In the genomic region with DNA sequence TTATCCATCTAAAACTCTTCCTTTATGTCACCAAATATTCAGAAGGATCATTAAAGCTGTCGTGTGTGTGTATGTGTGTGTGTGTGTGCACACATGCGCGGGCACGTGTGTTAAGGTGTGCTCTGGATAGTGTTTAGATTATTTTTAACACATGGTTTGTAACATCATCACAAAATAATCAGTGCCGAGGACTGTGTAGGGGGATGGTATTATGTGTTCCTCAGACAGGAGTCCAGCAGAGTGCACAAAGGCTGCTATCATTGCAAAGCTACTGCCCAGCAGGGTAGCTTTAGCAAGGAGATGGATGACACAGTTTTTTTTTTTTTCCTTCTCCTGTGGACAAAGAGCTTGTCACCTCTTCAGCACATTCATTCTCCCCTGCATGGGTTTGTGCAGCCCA, we compare ENCODE assay signal across 36 mouse cellular contexts.
DNase-seq lines count a peak whose midpoint lies in the region; ATAC-seq and TF ChIP-seq lines count a peak whose summit lies in the region.
"Had no signal": no experiment of that assay in that cellular context is flagged by ENCODE, and none has a peak within 500 bp of the region (broad histone marks: within the 10 kb centered on the region; RNA-seq: fewer than 3 reads in every experiment).

No protein-coding gene starts in this region.

- no peak overlapping the region for H3K4me2 ChIP-seq in hindbrain, embryonic 16.5 days (ENCODE audit: low read length)
- no peak overlapping the region for H3K4me2 ChIP-seq in hindbrain, postnatal 0 days (ENCODE audit: low read depth, low read length)
- H3K4me2 ChIP-seq in midbrain, embryonic 15.5 days: no peak overlapping the region
- no peak overlapping the region for H3K4me2 ChIP-seq in kidney, embryonic 15.5 days
- H3K4me2 ChIP-seq: heart, embryonic 11.5 days; limb, embryonic 15.5 days; liver, embryonic 13.5 days; neural tube, embryonic 13.5 days; stomach, embryonic 15.5 days had no signal

- no peak overlapping the region for H3K9ac ChIP-seq in hindbrain, embryonic 16.5 days (ENCODE audit: low read depth, low read length)
- no peak overlapping the region for H3K9ac ChIP-seq in hindbrain, postnatal 0 days (replicated peaks; ENCODE audit: low read length)
- H3K9ac ChIP-seq in midbrain, embryonic 15.5 days: no peak overlapping the region
- H3K9ac ChIP-seq in kidney, embryonic 15.5 days: no peak overlapping the region
- H3K9ac ChIP-seq: limb, embryonic 15.5 days; liver, embryonic 13.5 days; neural tube, embryonic 13.5 days; stomach, embryonic 15.5 days had no signal

- H3K9me3 ChIP-seq in hindbrain, embryonic 16.5 days (ENCODE audit: control insufficient read depth, low read length): no peaks in the 10 kb centered on the region
- no peaks in the 10 kb centered on the region for H3K9me3 ChIP-seq in hindbrain, postnatal 0 days (ENCODE audit: low read length)
- H3K9me3 ChIP-seq in midbrain, embryonic 15.5 days: no peaks in the 10 kb centered on the region
- H3K9me3 ChIP-seq in kidney, embryonic 15.5 days (replicated peaks): no peaks in the 10 kb centered on the region
- H3K9me3 ChIP-seq: limb, embryonic 10.5 days; limb, embryonic 15.5 days; liver, embryonic 13.5 days; neural tube, embryonic 13.5 days; stomach, embryonic 15.5 days had no signal

- DNase-seq in embryo, embryonic 10 days (ENCODE audit: low spot score): peak; percentile 32
- DNase-seq in embryo, embryonic 9.5 days (ENCODE audit: extremely low spot score): no peak
- no peak for DNase-seq in hindbrain, postnatal 0 days (ENCODE audit: low spot score)
- peak; percentile 33 for DNase-seq in embryo, embryonic 11 days
- no peak for DNase-seq in frontal cortex, postnatal 25 days (ENCODE audit: low spot score in 2 of 2)
- DNase-seq: adrenal gland, adult 2 months; adrenal gland, postnatal 36 days; cerebellum, adult 8-10 months; cerebellum, postnatal 25 days; gastrocnemius, adult 2 months; gastrocnemius, postnatal 36 days; heart, adult 18-20 months; heart, postnatal 36 days; kidney, adult 9 months; kidney, postnatal 14 days; layer of hippocampus, adult 9-11 months; liver, embryonic 13.5 days; lung, adult 18-20 months; lung, postnatal 4 days; retina, postnatal 1 day; right cerebral cortex, postnatal 14 days had no signal

- H3K36me3 ChIP-seq in hindbrain, embryonic 16.5 days (ENCODE audit: control insufficient read depth, insufficient read depth, low read length): no peaks in the 10 kb centered on the region
- H3K36me3 ChIP-seq in hindbrain, postnatal 0 days (ENCODE audit: insufficient read depth, low read length): no peaks in the 10 kb centered on the region
- no peaks in the 10 kb centered on the region for H3K36me3 ChIP-seq in midbrain, embryonic 15.5 days (replicated peaks)
- no peaks in the 10 kb centered on the region for H3K36me3 ChIP-seq in kidney, embryonic 15.5 days
- H3K36me3 ChIP-seq: limb, embryonic 10.5 days; limb, embryonic 15.5 days; liver, embryonic 13.5 days; neural tube, embryonic 13.5 days; stomach, embryonic 15.5 days had no signal

- H3K27ac ChIP-seq in hindbrain, embryonic 16.5 days (ENCODE audit: low read depth, low read length): no peak overlapping the region
- no peak overlapping the region for H3K27ac ChIP-seq in hindbrain, postnatal 0 days
- H3K27ac ChIP-seq in midbrain, embryonic 15.5 days: no peak overlapping the region
- H3K27ac ChIP-seq in kidney, embryonic 15.5 days: no peak overlapping the region
- H3K27ac ChIP-seq: gastrocnemius, adult 2 months; limb, embryonic 10.5 days; limb, embryonic 15.5 days; liver, embryonic 13.5 days; neural tube, embryonic 13.5 days; stomach, embryonic 15.5 days had no signal

- H3K27me3 ChIP-seq in hindbrain, embryonic 16.5 days (replicated peaks; ENCODE audit: control insufficient read depth, insufficient read depth, low read length): no peaks in the 10 kb centered on the region
- H3K27me3 ChIP-seq in hindbrain, postnatal 0 days (ENCODE audit: insufficient read depth, low read length): no peaks in the 10 kb centered on the region
- H3K27me3 ChIP-seq in midbrain, embryonic 15.5 days (replicated peaks): no peaks in the 10 kb centered on the region
- H3K27me3 ChIP-seq in kidney, embryonic 15.5 days: no peaks in the 10 kb centered on the region
- H3K27me3 ChIP-seq: CH12.LX; limb, embryonic 15.5 days; liver, embryonic 13.5 days; megakaryocyte, embryonic 14.5 days; neural tube, embryonic 13.5 days; stomach, embryonic 15.5 days had no signal

- no peak overlapping the region for H3K4me3 ChIP-seq in hindbrain, embryonic 16.5 days (ENCODE audit: low read length)
- no peak overlapping the region for H3K4me3 ChIP-seq in hindbrain, postnatal 0 days (ENCODE audit: low read length)
- no peak overlapping the region for H3K4me3 ChIP-seq in midbrain, embryonic 15.5 days
- H3K4me3 ChIP-seq in kidney, embryonic 15.5 days (replicated peaks): no peak overlapping the region
- H3K4me3 ChIP-seq: erythroblast, embryonic 14.5 days; gastrocnemius, adult 2 months; limb, embryonic 10.5 days; limb, embryonic 15.5 days; liver, embryonic 13.5 days; megakaryocyte, embryonic 14.5 days; neural tube, embryonic 13.5 days; stomach, embryonic 15.5 days had no signal

- ATAC-seq in hindbrain, embryonic 16.5 days: peak; percentile 40; the same call in 1 of the 2 replicates
- ATAC-seq in hindbrain, postnatal 0 days: no peak
- peak; percentile 74; the same call in 1 of the 2 replicates for ATAC-seq in midbrain, embryonic 15.5 days (replicated peaks)
- no peak for ATAC-seq in kidney, embryonic 15.5 days (replicated peaks; ENCODE audit: low FRiP score)
- ATAC-seq: activated CD4-positive, CD25-positive, alpha-beta regulatory T cell, adult 4 months; forebrain, embryonic 14.5 days; intestine, embryonic 16.5 days; lung, postnatal 0 days had no signal

- no peaks in the 10 kb centered on the region for H3K4me1 ChIP-seq in hindbrain, embryonic 16.5 days (ENCODE audit: control insufficient read depth, insufficient read depth, low read depth, low read length)
- H3K4me1 ChIP-seq in hindbrain, postnatal 0 days (ENCODE audit: insufficient read depth, low read length): no peaks in the 10 kb centered on the region
- no peaks in the 10 kb centered on the region for H3K4me1 ChIP-seq in midbrain, embryonic 15.5 days
- no peaks in the 10 kb centered on the region for H3K4me1 ChIP-seq in kidney, embryonic 15.5 days
- H3K4me1 ChIP-seq: limb, embryonic 10.5 days; limb, embryonic 15.5 days; liver, embryonic 13.5 days; megakaryocyte, embryonic 14.5 days; stomach, embryonic 15.5 days had no signal

- WGBS in hindbrain, embryonic 16.5 days: 47% methylated on average over 5 of the region's 5 CpGs
- WGBS in hindbrain, postnatal 0 days: 49% methylated on average over 5 of the region's 5 CpGs
- 62% methylated on average over 5 of the region's 5 CpGs for WGBS in midbrain, embryonic 15.5 days
- 81% methylated on average over 5 of the region's 5 CpGs for WGBS in kidney, embryonic 15.5 days

- TF ChIP-seq CTCF in hindbrain, postnatal 0 days (IDR thresholded peaks at IDR 0.05; ENCODE audit: low read depth): no peak

Comparison
In these comparisons a context has a peak if more than half of its experiments do, and no peak if none do; other contexts are left out.
1. DNase-seq: peak in embryo, embryonic 10 days (single experiment) and embryo, embryonic 11 days (single experiment); none in embryo, embryonic 9.5 days (single experiment), hindbrain, postnatal 0 days (single experiment) and frontal cortex, postnatal 25 days (0 of 2).
2. ATAC-seq: peak in hindbrain, embryonic 16.5 days (single experiment) and midbrain, embryonic 15.5 days (single experiment); none in hindbrain, postnatal 0 days (single experiment) and kidney, embryonic 15.5 days (single experiment).